Mouse (Mus musculus) hindbrain, embryonic 11.5 days (tissue): Measurements from ENCODE around the gene Gper1. TPM values are rescaled to one million over a fixed set of nuclear protein-coding genes. Genes with fewer than 3 reads are reported as not detected.

Experiments used
- ATAC-seq: fragments of 200-750 bp; cut with Nextera tagmentation; 2 replicates; pipeline ENCODE4 v1.8.0; 2017; ENCODE audit warnings: mild to moderate bottlenecking, moderate TSS enrichment, moderate library complexity; ENCODE audit not compliant: low FRiP score
- DNase-seq: peaks from one replicate; pipeline ENCODE4 v3.0.0-alpha.2; 2015; ENCODE audit warnings: low spot score
- H3K27ac ChIP-seq: fragments of 300-500 bp; sonication (generic); 2 replicates; pipeline ENCODE4 v1.5.1; 2014; ENCODE audit warnings: mild to moderate bottlenecking, low read depth, low read length
- H3K27me3 ChIP-seq: fragments of 300-500 bp; sonication (generic); 2 replicates; pipeline ENCODE4 v1.6.1; 2014; ENCODE audit warnings: mild to moderate bottlenecking, low read length, moderate library complexity, mixed read lengths; ENCODE audit not compliant: control insufficient read depth, insufficient read depth
- H3K36me3 ChIP-seq: fragments of 300-500 bp; sonication (generic); 2 replicates; pipeline ENCODE4 v1.6.1; 2014; ENCODE audit warnings: mild to moderate bottlenecking, low read length, moderate library complexity, mixed read lengths; ENCODE audit not compliant: control insufficient read depth, insufficient read depth
- H3K4me1 ChIP-seq: fragments of 300-500 bp; sonication (generic); replicated peaks from 2 replicates; pipeline ENCODE4 v1.6.1; 2014; ENCODE audit warnings: low read length, mixed read lengths; ENCODE audit not compliant: control insufficient read depth, insufficient read depth
- H3K4me2 ChIP-seq: fragments of 300-500 bp; sonication (generic); replicated peaks from 2 replicates; pipeline ENCODE4 v1.6.1; 2014; ENCODE audit warnings: mild to moderate bottlenecking, low read depth, low read length
- H3K4me3 ChIP-seq: fragments of 300-500 bp; sonication (generic); 2 replicates; pipeline ENCODE4 v1.5.1; 2014; ENCODE audit warnings: low read depth, low read length
- H3K9ac ChIP-seq: fragments of 300-500 bp; sonication (generic); 2 replicates; pipeline ENCODE4 v1.6.1; 2014; ENCODE audit warnings: low read depth, low read length
- H3K9me3 ChIP-seq: fragments of 300-500 bp; sonication (generic); 2 replicates; pipeline ENCODE4 v1.6.1; 2016; ENCODE audit warnings: low read length; ENCODE audit not compliant: control insufficient read depth
- WGBS: fragments of 180-500 bp; shearing (Covaris S2); extraction: QIAGEN DNeasy Blood & Tissue Kit; methylation state at CpG from one replicate; pipeline ENCODE4 v1.1.7; 2014; 5-methylcytosine and 5-hydroxymethylcytosine counted together
- polyA plus RNA-seq: library from polyadenylated mRNA; unstranded; fragments of >200 nt; fragmentation: Nextera tagmentation; extraction: Ambion mirVana; gene quantifications from 2 replicates; pipeline ENCODE4 v1.2.1, GENCODE M21; 2014

Gene Gper1
- polyA plus RNA-seq, 1 experiment from 2014 or later, result 2.0 TPM

DNA sequence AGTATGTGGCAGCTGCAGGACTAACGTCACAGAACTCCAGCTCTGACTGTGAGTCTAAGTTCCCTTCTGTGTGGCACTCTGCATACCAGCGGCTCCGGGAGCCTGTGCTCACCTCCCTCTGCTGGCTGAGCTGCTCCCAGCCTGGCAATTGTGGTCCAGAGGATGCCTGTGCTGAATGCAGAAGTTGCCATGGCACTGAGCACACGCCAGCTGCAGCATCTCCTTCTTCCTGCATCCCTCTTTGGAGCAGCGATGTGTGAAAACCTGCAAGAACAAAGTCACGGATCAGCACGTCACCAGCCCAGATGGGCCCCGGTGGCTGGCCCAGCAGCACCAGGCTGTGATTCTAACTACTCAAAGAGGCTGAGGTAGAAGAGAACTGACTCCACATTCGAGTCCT, 51.8 kb downstream of the Gper1 start:
- H3K4me3 ChIP-seq, result no peak overlapping the region
- ATAC-seq, result no peak
- no peaks in the 10 kb centered on the region for H3K9me3 ChIP-seq
- H3K4me2 ChIP-seq, result no peak overlapping the region
- H3K27ac ChIP-seq, result no peak overlapping the region
- no peaks in the 10 kb centered on the region for H3K4me1 ChIP-seq
- DNase-seq, result no peak
- H3K27me3 ChIP-seq, result no peaks in the 10 kb centered on the region
- H3K36me3 ChIP-seq, result peaks cover 18% of the 10 kb centered on the region
- WGBS, result 83% methylated on average over 9 of the region's 9 CpGs
- H3K9ac ChIP-seq, result no peak overlapping the region

Other genes starting within 250 kb of the Gper1 start
- 38.4 and 43.8 TPM in 2 replicates for gene Sun1, start 222.5 kb upstream of the Gper1 start, polyA plus RNA-seq
- gene Get4, start 170.8 kb upstream of the Gper1 start, polyA plus RNA-seq, result 112 and 121 TPM in 2 replicates
- gene Adap1, start 97.5 kb upstream of the Gper1 start, polyA plus RNA-seq, result 2.1 and 4.0 TPM in 2 replicates
- 127 and 129 TPM in 2 replicates for gene Cox19, start 71.7 kb upstream of the Gper1 start, polyA plus RNA-seq
- gene Cyp2w1, start 70.5 kb upstream of the Gper1 start, polyA plus RNA-seq, result not detected in 2 replicates
- gene Gpr146, start 45.5 kb upstream of the Gper1 start, polyA plus RNA-seq, result 1.8 TPM in 2 replicates
- 0.11 and 0.32 TPM in 2 replicates for gene C130050O18Rik, start 17.9 kb upstream of the Gper1 start, polyA plus RNA-seq
- 29.2 and 31.2 TPM in 2 replicates for gene 3110082I17Rik, start 37.4 kb downstream of the Gper1 start, polyA plus RNA-seq
- gene Zfand2a, start 61.4 kb downstream of the Gper1 start, polyA plus RNA-seq, result 6.7 and 8.4 TPM in 2 replicates
- gene Uncx, start 120.3 kb downstream of the Gper1 start, polyA plus RNA-seq, result 57.9 and 66.8 TPM in 2 replicates